Mouse (Mus musculus) ovary, adult 18-20 months (tissue): ENCODE data around the gene Igfbpl1.
A peak's percentile ranks its signal among the peaks of the same experiment; 100 is the strongest.

Source experiments
- DNase-seq: peaks from one replicate; pipeline ENCODE4 v3.0.0; 2022; ENCODE audit warnings: low spot score, mixed read lengths

Gene Igfbpl1

GRCm38 (mm10) chr4:45826275-45827040, at the start of gene Igfbpl1:
Igfbpl1 (minus strand) TSS chr4:45826923.
- no peak for DNase-seq

DNA sequence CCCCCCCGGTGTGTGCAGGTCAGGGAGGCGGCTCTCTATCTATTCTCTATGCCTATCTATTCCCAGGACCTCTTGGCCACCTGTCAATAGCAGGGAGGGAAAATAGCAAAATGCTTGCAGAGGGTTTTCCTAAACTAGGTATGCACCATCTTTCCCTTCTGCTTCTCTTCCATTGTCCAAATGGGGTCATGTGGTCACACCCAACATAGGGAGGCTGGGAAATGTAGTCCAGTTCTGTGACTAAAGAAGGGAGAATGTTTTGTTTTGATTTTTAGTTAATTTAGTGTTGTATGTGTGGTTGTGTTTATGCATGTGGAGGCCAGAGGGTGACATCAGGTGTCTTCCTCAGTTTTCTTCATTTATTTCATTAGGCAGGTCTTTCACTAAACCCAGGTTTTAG, 45.4 kb upstream of the Igfbpl1 start:
- no peak for DNase-seq

DNA sequence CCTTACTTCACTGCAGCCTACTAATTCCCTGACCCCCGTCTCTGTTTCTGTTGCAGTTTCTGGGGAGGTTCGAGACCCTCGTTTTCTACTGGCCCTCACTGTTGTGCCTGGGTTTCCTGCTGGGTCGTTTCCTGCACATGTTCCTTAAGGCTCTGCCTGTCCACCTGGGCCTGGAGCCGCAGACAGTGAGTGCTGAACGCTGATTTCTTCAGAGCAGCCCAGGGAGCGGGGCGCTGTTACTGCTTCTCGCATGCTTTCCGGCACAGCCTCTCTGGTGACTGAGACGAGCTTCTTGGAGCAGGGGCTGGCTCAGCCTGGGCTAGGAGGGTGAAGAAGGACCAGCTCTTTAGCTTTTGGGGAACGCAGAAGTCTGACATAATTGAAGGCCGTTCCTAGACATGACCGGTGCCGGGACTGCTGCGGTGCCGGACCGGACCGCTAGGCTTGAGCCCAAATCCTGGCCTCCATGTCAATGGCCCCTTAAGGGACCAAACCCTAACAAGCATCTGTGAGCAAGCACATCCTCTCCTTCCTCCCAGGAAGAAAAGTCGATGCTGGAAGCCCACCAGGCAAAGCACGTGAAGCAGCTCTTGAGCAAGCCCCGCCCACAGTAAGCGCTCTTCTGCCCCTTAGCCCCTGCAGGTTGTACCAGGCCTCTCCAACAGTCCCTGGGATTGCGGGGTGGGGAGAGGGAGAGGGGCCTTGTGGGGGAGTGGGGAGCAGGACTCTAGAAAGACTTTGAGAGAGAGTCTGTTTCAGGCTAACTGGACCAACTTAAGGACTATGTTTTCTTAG, 42.5 kb upstream of the Igfbpl1 start:
- no peak for DNase-seq

- DNase-seq = no peak
These were observed 40.7 kb upstream of the Igfbpl1 start for GRCm38 (mm10) chr4:45867416-45867815.

DNA sequence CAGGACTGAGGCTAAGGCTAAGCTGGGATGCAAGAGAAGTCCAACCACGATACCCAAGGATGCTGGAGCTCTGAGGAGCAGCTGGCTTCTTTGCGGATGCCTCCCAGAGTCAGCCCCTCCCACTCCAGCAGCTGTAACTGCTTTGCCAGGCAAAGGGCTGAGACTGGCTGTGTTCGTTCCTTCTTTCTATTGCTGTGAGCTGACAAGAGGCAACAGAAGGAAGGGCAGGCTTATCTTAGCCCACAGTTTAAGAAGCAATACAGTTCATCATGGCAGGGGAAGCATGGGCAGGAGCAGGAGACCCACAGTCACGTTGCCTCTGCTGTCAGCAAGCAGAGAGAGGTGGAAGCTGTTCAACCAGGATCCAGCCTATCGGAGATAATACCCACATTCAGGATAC, 34.4 kb upstream of the Igfbpl1 start:
- DNase-seq = no peak

DNA sequence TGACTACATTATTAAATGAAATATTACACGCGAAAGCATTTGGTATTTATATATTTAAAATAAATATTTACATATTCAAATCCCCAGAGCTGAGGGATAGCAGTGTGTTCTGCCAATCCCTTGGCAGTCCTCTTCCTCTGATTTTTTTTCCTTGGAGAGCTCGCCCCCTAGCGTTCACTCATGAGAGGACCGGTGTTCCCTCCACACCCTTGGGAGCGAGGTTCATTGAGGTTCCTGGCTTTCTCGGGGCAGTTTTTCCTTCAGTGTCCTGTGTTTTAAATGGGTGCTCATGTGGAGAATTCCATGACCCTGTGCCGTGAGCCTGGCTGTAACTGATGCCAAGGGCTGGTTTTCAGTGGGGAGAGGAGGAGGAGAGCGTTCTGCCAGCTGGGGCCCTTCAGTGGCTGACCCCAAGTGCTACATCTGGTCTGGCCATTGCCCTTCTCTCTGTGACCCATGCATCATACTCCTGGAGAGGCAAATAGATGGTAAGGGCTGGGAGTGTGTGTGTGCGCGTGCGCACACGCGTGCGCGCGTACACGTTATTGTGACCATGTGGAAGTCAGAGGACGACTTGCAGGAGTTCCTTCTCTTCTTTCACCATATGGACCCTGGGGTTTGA, 29.2 kb upstream of the Igfbpl1 start:
- DNase-seq = peak; percentile 28

DNA sequence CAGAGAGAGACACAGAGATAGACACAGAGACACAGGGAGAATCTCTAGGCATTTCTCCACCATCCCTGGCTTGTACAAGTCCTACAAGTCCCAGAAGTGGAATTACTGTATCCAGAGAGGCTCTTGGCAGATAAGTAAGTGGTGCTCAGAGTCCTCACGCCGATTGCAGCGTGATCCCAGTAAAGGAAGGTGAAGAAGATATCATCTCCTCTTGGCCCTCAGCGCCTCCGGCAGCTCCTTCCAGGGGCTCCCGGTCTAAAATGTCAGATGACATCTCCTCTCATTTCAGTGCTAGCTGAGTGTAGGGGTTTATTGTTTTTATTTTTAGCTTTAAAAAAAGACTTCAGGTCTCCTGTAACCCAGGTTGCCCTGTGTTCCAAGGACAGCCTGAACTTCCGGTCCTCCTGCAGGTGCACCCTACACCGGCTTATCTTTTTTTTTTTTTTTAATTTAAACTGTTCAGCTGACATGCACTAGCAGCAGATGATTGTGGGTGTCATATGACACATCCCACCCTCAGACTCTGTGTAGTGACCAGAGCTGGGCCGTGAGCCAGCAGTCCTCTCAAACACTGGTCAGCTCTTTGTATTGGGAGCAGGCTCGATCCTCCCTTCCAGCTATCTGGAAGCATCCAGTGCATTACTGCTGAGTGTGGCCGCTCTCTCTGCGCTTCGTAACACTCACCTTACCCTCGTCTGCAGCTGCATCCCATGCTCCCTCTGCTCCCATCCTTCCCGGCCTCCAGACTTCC, 26.9 kb upstream of the Igfbpl1 start:
- no peak for DNase-seq

- no peak for DNase-seq
These were observed 24.9 kb upstream of the Igfbpl1 start for GRCm38 (mm10) chr4:45851640-45852051.

DNA sequence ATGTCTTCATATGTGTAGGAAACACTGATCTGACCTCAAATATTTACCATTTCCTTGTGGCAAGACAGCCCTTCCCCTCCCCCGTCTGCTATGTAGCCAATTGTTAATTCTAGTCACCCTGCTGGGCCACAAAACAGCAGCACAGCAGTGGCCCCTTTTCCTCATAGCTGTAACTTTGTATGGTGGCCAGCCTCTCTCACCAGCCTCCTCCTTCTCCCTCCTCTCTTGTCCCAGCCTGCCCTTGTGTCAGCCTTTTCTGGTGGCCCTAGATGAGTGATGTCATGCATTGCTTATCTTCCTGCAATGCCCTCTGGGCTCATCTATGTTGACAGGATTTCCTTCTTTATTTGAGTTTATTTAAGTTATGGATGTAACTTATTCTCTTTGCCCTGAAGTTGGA, 22.7 kb upstream of the Igfbpl1 start:
- no peak for DNase-seq

DNA sequence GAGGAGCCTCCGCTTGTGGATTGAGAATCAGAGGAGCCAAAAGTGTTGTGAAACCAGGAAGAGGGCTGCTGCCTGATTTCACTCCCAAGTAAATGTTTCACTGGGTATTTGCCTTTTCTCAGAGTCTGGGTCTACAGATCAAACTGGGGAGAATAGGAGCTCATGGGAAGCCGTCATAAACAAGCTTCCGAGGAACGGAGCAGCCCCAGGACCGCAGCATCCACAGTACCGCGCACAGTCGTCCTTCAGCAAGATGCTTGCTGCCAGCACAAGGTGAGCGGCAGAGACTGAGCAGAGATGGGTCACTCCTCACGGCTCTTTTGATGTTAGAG, 22.1 kb upstream of the Igfbpl1 start:
- no peak for DNase-seq

DNA sequence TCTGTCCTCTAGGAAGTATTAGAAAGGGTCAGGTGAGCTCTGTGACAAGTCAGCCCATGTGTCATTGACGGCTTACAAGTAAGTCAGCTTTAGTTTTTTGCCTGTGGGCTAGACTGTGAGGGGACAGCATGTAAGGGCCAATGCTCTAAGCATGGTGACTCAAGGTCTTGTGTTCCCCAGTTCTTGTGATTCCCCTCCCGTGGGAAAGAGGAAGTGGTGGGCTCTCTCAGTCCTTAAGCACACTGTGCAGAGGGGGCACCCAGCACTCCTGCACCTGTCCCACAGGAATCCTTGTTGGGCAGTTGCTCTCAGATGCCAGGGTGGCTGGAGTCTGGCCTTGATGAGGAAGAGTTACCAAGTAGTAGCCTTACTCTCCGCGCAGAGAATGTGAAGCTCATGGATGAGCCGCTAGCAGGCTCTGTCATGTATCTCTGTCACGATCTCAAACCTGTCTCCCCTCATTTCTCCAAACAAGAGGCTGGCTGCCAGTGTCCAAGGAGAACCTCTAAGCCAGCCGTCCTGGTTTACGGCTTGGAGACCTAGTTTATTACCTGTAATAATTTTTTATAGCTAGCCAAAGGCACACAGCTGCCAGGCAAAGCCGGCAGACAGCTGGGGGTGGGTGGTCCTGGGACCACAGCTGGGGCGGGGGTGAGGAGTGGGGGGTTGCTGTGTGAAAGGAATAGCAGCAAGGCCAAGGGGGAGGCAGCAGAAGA, 21.5 kb upstream of the Igfbpl1 start, which contains the start of gene Stra6l:
Gene Stra6l (plus strand): TSS at position 556 of the 716 bp plus-strand sequence.
- no peak for DNase-seq

DNA sequence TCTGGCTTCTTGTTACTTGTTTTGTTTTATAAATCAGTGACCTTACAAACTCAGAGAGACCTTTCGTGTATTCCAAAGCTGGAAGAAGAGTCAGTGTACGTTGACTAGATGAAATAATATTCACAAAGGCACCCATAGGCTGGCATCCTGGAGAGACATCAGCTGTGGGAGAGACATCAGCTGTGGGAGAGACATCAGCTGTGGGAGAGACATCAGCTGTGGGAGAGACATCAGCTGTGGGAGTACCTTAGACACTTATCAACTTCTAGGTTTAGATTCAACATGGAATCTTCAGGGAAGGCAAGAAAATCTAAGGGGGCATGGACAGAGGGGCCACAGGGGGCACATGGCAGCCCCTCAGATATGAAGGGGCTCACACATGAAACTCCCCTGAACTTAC, 19.5 kb upstream of the Igfbpl1 start:
- no peak for DNase-seq

GRCm38 (mm10) chr4:45844355-45844754, 17.6 kb upstream of the Igfbpl1 start:
- no peak for DNase-seq

GRCm38 (mm10) chr4:45833461-45833860, 6.7 kb upstream of the Igfbpl1 start:
- no peak for DNase-seq

- no peak for DNase-seq
These were observed 5.3 kb upstream of the Igfbpl1 start for GRCm38 (mm10) chr4:45831996-45832395.

GRCm38 (mm10) chr4:45829907-45830759, 3.4 kb upstream of the Igfbpl1 start:
- no peak for DNase-seq

GRCm38 (mm10) chr4:45824761-45825556, 1.8 kb downstream of the Igfbpl1 start:
- DNase-seq = no peak

DNA sequence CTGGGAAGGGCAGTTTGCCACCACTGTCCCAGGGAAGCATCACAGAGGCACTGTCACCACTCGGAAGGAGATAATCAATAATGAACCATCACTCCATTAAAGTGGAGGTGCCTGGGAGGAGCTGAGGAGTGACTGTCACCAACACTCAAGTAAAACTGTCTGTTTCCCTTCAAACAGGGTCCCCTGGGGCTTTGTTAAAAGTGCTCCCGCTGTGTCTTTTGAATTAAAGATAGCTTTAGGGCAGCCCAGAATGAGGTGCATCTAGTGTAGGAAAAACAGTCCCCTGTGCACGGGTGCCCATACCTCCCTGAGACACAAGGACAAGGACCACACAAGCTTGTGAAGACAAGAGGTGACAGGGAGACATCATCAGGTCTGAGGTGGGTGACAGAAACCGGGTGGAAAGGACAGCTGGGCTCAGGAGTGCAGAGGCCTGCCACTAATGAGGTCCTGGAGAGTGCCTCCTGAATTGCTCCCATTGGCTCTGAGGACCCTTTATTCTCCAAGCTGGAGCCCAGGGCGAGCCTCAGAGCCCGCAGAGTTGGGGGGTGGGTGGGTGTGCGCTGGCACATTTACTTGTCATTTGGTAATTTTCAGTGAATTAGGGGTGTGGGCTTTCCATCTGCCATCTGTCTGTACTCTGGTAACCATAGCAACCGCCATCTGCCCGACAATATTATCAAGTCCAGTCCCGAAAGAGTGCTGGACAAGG, 2.5 kb downstream of the Igfbpl1 start:
- no peak for DNase-seq
